Mouse (Mus musculus) G1E (cell line): ENCODE data around the gene Lrr1. TPM values are rescaled to one million over a fixed set of nuclear protein-coding genes. Genes with fewer than 3 reads are reported as not detected.

Experiments
- ATAC-seq: 2 replicates; pipeline ENCODE4 v1.8.0; 2016; ENCODE audit warnings: mild to moderate bottlenecking; ENCODE audit not compliant: insufficient number of reproducible peaks, poor library complexity, low FRiP score, severe bottlenecking; ENCODE audit errors: extremely low read depth
- DNase-seq: peaks from one replicate; pipeline ENCODE4 v3.0.0; 2012; ENCODE audit warnings: low spot score
- H3K27me3 ChIP-seq: 2 replicates; pipeline ENCODE4 v1.6.1; 2012; ENCODE audit warnings: mild to moderate bottlenecking, low read length, inconsistent platforms; ENCODE audit not compliant: insufficient read depth
- H3K36me3 ChIP-seq: replicated peaks from 2 replicates; pipeline ENCODE3; 2012; ENCODE audit warnings: mild to moderate bottlenecking, inconsistent platforms
- H3K4me1 ChIP-seq: 2 replicates; pipeline ENCODE4 v1.6.1; 2012; ENCODE audit warnings: low read depth, low read length, inconsistent platforms, mixed read lengths; ENCODE audit not compliant: insufficient read depth
- H3K4me3 ChIP-seq: 2 replicates; pipeline ENCODE4 v1.5.1; 2012; ENCODE audit warnings: low read depth, mild to moderate bottlenecking, inconsistent platforms, low read length, moderate library complexity, mixed read lengths
- H3K9me3 ChIP-seq: replicated peaks from 2 replicates; pipeline ENCODE4 v1.6.1; 2012; ENCODE audit warnings: inconsistent platforms
- CTCF ChIP-seq: IDR thresholded peaks from 2 replicates; pipeline ENCODE4 v1.5.1; 2012; ENCODE audit warnings: low read depth, low read length, inconsistent platforms, mixed read lengths
- GATA1 ChIP-seq: IDR thresholded peaks from 2 replicates; pipeline ENCODE4 v1.6.1; 2012; ENCODE audit warnings: borderline replicate concordance, low read length, inconsistent platforms, mixed read lengths
- GATA2 ChIP-seq: IDR thresholded peaks from 2 replicates; pipeline ENCODE4 v1.6.1; 2012; ENCODE audit warnings: low read depth, low read length, inconsistent platforms, borderline replicate concordance
- POLR2AphosphoS5 ChIP-seq: IDR thresholded peaks from 2 replicates; pipeline ENCODE4 v1.6.1; 2012; ENCODE audit warnings: low read depth, low read length, inconsistent platforms; ENCODE audit not compliant: insufficient replicate concordance
- TAL1 ChIP-seq: conservative IDR thresholded peaks from 2 replicates; pipeline ENCODE4 v1.6.1; 2012; ENCODE audit warnings: low read depth, low read length, inconsistent platforms, mixed read lengths
- polyA plus RNA-seq: library from polyadenylated mRNA; stranded (reverse); fragments of >175 nt; gene quantifications from 2 replicates; pipeline ENCODE4 v1.2.3, GENCODE M21; 2012
- total RNA-seq, 2 experiments: library from RNA; stranded (forward) in 1 of 2; stranded (reverse) in 1 of 2; fragments of 200-1000 nt in 1 of 2; fragments of >200 nt in 1 of 2; fragmentation: Nextera tagmentation in 1 of 2; gene quantifications; 2 replicates each; pipeline ENCODE4 v1.2.3; 2014 to 2017

The Lrr1 gene
- total and polyA plus RNA-seq, 3 experiments: 19.4 to 45.0 (median 36.2) TPM

GRCm38 (mm10) chr12:69175975-69176374, 7.4 kb downstream of the Lrr1 start:
- H3K4me3 ChIP-seq: no peak overlapping the region
- DNase-seq: no peak
- peaks cover 85% of the 10 kb centered on the region for H3K36me3 ChIP-seq
- peaks cover 25% of the 10 kb centered on the region for H3K4me1 ChIP-seq
- peaks cover 4% of the 10 kb centered on the region for H3K9me3 ChIP-seq
- H3K27me3 ChIP-seq: no peaks in the 10 kb centered on the region
- ATAC-seq: no peak
- TF ChIP-seq POLR2AphosphoS5 (no peak), TAL1 (no peak), CTCF (no peak), GATA2 (no peak), GATA1 (no peak)

DNA sequence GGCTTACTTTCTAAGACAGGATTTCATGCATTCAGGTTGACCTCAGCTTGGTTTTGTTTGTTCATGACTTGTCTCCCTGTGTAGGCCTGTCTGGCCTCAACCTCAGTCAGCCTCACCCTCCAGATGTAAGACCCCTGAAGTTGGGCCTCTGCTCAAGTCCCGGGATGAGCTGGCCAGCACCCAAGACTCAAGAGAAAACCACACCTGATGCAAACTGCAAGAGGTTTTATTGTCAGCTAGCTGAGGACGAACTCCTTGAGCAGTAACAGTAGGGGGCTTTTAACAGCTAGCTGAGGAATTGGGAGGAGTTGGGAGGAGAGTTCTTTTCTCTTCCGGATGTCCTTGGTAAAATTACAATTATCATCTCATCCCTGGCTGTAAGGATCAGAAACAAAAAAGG, 8.9 kb downstream of the Lrr1 start:
- H3K36me3 ChIP-seq: peaks cover 85% of the 10 kb centered on the region
- DNase-seq (no peak), ATAC-seq (no peak)
- peaks cover 4% of the 10 kb centered on the region for H3K9me3 ChIP-seq
- H3K4me1 ChIP-seq: peaks cover 30% of the 10 kb centered on the region
- no peak overlapping the region for H3K4me3 ChIP-seq
- H3K27me3 ChIP-seq: no peaks in the 10 kb centered on the region
- no peak for TF ChIP-seq GATA1

GRCm38 (mm10) chr12:69179371-69179770, 10.8 kb downstream of the Lrr1 start:
- Histone ChIP-seq H3K36me3 (peaks cover 69% of the 10 kb centered on the region), H3K27me3 (no peaks in the 10 kb centered on the region), H3K9me3 (peaks cover 4% of the 10 kb centered on the region), H3K4me3 (no peak overlapping the region), H3K4me1 (peaks cover 27% of the 10 kb centered on the region)
- no peak for DNase-seq
- ATAC-seq: no peak
- TF ChIP-seq TAL1: no peak
- TF ChIP-seq GATA1: no peak
- no peak for TF ChIP-seq POLR2AphosphoS5
- no peak for TF ChIP-seq CTCF
- no peak for TF ChIP-seq GATA2

DNA sequence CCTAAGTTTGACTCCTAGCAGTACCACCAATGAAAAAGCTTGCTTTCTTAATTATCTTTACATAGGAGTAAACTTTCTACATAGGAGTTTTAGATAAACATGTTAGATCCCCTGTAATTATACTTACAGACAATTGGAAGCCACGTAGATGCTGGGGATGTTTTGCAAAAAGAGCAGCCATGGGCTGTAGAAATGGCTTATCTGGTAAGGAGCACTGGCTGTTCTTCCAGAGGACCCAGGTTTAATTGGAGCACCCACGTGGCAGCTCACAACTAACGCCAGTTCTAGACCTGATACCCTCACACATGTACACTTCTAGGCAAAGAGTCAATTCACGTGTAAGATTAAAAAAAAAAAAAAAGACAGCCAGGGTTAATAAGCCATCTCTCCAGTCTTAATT, 13.2 kb downstream of the Lrr1 start:
- H3K4me1 ChIP-seq: peaks cover 39% of the 10 kb centered on the region
- TF ChIP-seq CTCF (no peak), TAL1 (no peak), POLR2AphosphoS5 (no peak), GATA2 (no peak), GATA1 (no peak)
- ATAC-seq: no peak
- peak overlapping the region; percentile 28; the same call in 1 of the 2 replicates for H3K4me3 ChIP-seq
- peaks cover 4% of the 10 kb centered on the region for H3K9me3 ChIP-seq
- H3K36me3 ChIP-seq: peaks cover 60% of the 10 kb centered on the region
- no peak for DNase-seq
- H3K27me3 ChIP-seq: no peaks in the 10 kb centered on the region

- Histone ChIP-seq H3K4me3 (peak within 1 kb of the TSS; percentile 90), H3K36me3 (peaks cover 63% of the 10 kb centered on the region), H3K27me3 (no peaks in the 10 kb centered on the region), H3K9me3 (no peaks in the 10 kb centered on the region), H3K4me1 (peaks cover 54% of the 10 kb centered on the region)
- ATAC-seq (peak; percentile 85), DNase-seq (peak; percentile 99)
- TF ChIP-seq CTCF (no peak), POLR2AphosphoS5 (0 out of 2 replicates have a peak, but pooled peaks have one; percentile 27)
Observed at GRCm38 (mm10) chr12:69183583-69184308, 15.1 kb downstream of the Lrr1 start, which contains the start of the genes Rpl36al and Mgat2. TSS of gene Rpl36al (minus strand) at chr12:69184083. TSS of gene Mgat2 (plus strand) at chr12:69184157.

DNA sequence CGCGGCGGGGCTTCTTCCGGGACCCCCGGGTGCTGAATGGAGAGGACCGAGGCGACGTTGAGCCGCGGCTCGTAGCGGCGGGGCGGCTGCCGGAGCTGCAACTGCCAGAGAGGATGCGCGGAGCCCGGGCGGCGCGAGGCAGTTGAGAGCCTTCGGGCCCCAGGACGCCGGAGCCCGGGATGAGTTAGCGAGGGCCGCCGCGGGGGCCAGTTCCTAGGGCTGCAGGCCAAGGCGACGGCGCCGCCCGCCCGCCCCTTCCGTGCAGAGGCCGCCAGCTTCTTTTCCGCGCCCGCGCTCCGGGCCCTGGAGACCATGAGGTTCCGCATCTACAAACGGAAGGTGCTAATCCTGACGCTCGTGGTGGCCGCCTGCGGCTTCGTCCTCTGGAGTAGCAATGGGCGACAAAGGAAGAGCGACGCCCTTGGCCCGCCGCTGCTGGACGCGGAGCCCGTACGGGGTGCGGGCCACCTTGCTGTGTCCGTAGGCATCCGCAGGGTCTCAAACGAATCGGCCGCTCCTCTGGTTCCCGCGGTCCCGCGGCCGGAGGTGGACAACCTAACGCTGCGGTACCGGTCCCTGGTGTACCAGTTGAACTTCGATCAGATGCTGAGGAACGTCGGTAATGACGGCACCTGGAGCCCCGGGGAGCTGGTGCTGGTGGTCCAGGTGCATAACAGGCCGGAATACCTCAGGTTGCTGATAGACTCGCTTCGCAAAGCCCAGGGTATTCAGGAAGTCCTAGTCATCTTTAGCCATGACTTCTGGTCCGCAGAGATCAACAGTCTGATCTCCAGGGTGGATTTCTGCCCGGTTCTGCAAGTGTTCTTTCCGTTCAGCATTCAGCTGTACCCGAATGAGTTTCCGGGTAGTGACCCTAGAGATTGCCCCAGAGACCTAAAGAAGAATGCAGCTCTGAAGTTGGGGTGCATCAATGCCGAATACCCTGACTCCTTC, 16.0 kb downstream of the Lrr1 start:
- Histone ChIP-seq H3K36me3 (peaks cover 60% of the 10 kb centered on the region), H3K4me1 (peaks cover 53% of the 10 kb centered on the region), H3K4me3 (peak overlapping the region; percentile 90), H3K9me3 (no peaks in the 10 kb centered on the region), H3K27me3 (no peaks in the 10 kb centered on the region)
- no peak for TF ChIP-seq GATA1
- no peak for TF ChIP-seq TAL1
- no peak for TF ChIP-seq POLR2AphosphoS5
- ATAC-seq (no peak; the same call in 1 of the 2 replicates), DNase-seq (peak; percentile 64)
